Mouse (Mus musculus) ovary, adult 18-20 months (tissue): ENCODE data around the gene Tmem63a.
A peak's percentile ranks its signal among the peaks of the same experiment; 100 is the strongest.
"Not testable (repeated sequence)": the region's sequence is repeated elsewhere in the genome, so short reads cannot be mapped to it uniquely, and the experiment has no call there.

Experiments used
- DNase-seq: peaks from one replicate; pipeline ENCODE4 v3.0.0; 2022; ENCODE audit warnings: low spot score, mixed read lengths

The Tmem63a gene

DNA sequence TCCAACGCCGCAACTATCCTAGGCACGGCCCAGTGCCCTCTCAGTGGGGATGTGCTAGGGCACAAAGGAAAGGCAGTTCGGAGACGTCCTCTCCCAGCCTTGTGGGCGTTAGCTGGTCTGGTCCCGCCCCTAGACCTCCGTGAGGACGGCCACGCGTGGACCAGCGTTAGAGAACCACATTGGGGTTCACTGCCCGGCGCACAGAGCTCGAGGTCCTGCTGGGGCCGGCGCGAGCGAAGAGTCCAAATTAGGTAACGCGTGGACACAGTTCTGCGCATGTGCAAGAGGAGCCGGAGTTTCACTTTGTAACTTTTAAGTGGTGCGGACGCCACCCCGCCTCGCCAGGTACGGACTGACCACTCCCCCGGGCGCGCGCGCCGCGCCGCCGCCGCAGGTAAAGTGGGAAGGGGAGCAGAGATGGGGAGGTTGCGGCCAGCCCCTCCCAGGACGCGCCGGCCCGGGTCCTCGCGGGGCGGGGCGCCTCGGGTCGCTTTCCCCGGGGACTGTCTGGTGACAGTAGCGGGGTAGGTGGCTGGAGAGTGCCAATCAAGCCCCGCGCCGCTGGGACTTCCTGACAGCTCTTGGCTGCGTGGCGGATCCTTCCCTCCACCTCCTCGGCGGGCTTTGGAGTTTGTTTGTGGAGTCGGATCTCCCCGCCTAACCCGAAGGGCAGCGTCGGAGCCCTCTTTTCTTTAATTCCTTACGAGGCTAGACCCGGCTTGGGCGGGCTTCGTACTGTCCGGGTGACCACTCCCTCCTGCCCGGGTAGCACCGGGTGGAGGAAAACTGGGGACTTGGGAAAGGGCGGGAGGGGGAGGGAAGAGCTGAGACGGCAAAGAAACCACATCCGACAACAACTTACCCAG is at the start of gene Tmem63a:
Tmem63a (plus strand) TSS at position 179 of the 866 bp plus-strand sequence.
- peak; percentile 48 for DNase-seq

DNA sequence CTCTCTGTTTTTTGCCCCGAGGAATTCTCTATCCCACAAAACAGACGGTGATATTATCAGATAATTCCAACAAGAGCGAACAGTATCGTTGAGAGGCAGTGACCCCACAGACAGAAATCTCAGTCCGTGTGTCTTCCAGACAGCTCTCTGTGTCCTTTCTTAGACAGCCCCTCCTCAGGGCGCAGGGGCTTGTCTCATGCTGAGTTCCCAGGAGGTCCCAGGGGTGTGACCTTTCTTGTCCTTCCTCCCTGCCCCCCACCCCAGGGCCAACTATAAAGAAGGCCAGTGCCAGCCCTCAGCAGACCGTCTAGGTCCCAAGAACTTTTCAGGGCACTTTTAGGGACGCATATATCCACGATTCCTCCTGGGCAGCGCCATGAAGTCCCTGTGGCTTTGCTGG is 49.3 kb upstream of the Tmem63a start, which contains the start of gene Lefty2:
Lefty2 (plus strand) TSS at position 301 of the 400 bp plus-strand sequence.
- DNase-seq: no peak

DNA sequence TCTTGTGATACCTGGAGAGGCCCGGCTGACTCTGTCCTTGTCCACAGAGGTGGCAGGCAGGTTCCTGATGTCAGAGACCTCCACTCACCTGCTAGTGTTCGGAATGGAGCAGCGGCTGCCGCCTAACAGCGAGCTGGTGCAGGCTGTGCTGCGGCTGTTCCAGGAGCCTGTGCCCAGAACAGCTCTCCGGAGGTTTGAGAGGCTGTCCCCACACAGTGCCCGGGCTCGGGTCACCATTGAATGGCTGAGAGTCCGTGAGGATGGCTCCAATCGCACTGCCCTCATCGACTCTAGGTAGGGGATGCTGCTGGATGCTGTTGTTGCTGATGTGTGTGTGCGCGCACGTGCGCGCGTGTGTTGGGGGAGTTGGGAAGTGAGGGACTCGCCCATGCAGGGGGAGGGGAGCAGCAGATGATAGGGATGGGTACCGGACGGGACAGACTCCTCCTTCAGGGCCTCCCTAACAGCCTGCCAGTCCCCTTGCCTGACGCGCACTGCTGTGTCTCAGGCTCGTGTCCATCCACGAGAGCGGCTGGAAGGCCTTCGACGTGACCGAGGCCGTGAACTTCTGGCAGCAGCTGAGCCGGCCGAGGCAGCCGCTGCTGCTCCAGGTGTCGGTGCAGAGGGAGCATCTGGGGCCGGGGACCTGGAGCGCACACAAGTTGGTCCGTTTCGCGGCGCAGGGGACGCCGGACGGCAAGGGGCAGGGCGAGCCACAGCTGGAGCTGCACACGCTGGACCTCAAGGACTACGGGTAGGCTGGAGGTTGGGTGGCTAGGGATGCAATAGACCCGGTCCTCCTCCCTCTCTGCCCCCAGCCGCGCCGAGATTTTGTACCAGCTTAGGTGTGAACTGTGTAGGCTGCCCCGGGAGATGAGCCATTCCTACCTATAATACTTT is 47.8 kb upstream of the Tmem63a start:
- DNase-seq: not testable (repeated sequence)

- no peak for DNase-seq
These were observed 41.0 kb upstream of the Tmem63a start for GRCm38 (mm10) chr1:180901107-180901506.

- no peak for DNase-seq
These were observed 39.2 kb upstream of the Tmem63a start for GRCm38 (mm10) chr1:180902915-180903314.

DNA sequence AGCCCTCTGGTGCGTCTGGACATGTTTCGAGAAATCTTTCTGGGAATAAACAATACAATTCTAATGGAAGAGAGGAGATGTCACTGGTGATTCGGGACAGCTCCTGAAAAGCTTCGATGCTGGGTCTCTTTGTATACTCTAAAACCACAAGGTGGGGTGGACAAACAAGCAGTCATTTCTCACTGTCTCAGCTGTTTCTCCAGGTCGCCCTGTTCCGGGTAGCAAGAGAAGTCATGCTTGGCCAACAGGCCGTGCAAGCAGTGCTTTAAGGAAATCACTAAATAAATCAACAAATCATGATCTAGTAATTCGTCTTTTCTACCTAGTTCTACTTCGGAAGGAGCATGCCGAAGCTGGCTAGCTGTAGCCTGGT is 38.5 kb upstream of the Tmem63a start:
- DNase-seq: no peak

DNA sequence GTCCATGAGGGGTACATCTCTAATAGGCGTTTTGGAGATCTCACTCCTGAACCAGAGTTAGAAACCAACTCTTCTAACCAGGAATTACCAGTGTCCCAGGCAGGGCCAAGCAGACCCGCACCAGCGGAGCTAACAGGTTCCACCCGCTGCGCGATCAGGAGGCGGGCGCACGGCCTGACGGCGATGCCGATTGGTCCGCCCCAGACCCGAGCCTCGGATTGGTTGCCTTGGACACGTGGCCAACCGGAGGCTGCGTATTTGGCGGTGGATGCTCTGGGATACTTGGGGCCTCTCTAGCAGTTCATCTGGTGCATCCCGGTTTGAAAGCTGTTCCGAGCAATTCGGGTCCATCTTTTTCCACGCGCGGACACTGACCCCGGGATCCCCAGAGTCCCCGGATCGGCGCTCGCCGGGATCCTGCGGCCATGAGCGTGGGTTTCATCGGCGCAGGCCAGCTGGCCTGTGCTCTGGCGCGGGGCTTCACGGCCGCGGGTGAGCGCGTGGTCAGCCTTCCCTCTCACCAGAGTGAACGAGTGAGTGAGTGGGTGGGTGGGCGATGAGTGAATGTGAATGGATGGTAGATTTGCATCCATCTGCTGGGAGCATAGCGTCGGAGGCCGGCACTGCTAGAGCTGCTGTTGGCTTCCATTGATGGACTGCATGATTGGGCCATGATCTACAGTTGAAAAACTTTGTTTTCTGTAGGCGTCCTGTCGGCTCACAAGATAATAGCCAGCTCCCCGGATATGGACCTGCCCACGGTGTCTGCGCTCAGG is 37.9 kb upstream of the Tmem63a start, which contains the start of gene Pycr2:
Pycr2 (plus strand) TSS at position 255 of the 776 bp plus-strand sequence.
- peak; percentile 91 for DNase-seq

DNA sequence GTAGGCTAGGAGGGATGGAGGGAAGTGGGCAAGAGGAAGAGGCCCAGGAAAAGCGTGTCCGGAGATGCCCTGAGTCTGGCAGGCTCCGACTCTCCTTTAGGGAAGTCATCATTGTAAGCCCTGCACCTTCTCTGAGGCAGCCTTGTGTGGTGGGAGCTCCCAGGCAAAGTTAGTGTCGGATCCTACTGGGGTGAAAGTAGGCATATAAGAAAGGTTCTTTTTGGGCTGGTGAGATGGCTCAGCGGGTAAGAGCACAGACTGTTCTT is 37.4 kb upstream of the Tmem63a start:
- no peak for DNase-seq

- DNase-seq: no peak
These were observed 36.8 kb upstream of the Tmem63a start for GRCm38 (mm10) chr1:180905307-180905706.

DNA sequence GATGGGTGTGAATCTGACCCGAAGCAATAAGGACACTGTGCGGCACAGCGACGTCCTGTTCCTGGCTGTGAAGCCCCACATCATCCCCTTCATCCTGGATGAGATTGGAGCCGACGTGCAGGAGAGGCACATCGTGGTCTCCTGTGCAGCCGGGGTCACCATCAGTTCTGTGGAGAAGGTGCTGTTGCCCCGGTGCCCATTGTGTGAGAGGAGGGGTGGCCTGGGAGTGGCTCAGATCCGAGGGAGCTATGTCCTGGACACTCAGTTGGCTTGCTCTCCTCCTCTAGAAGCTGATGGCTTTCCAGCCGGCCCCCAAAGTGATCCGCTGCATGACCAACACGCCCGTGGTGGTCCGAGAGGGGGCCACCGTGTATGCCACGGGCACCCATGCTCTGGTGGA is 36.3 kb upstream of the Tmem63a start:
- no peak for DNase-seq

- DNase-seq: no peak
These were observed 35.5 kb upstream of the Tmem63a start for GRCm38 (mm10) chr1:180906461-180907147.

DNA sequence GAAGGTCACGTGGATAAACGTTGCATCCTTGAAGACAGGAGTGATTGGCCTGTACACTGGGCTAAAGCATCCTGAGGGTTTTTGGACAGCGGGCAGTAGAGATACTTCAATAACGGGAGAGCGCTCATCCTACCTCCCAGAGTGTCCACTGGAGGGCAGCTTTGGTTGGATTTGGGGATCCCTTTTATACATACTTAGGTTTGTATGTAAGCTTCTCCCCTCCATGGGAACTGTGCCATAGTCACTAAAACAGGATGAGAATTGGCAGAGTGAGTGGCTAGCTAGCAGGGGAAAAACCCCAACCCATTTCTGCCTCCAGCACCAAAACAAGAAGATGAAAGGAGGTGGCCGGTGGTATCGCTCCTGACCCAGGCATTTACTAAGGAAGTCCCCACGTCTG is 31.0 kb upstream of the Tmem63a start:
- no peak for DNase-seq

DNA sequence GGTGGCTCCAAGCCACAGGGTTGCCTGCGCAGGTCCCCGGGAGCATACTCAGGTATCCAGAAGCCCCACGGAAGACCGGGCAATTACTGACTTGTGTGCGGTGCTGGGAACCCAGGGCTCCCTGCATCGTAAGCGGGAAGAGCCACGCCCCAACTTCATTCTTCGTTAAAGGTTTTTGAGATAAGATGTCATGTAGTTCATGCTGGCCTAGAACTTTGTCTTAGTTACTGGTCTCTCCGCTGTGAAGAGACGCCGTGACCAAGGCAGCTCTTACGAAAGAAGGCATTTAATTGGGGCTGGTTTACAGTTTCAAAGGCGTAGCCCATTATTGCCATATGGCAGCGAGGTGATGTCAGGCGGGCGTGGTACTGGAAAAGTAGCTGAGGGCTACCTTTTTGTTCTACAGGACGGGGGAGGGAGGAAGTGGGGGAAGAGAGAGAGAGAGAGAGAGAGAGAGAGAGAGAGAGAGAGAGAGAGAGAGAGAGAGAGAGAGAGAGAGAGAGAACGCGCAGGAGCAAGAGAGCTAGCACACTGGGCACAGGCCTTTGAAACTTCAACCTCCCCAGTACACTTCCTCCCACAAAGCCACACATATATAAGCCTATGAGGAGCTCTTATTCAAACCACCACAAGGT is 30.4 kb upstream of the Tmem63a start:
- DNase-seq: no peak

GRCm38 (mm10) chr1:180912792-180913191 is 29.4 kb upstream of the Tmem63a start:
- DNase-seq: no peak

DNA sequence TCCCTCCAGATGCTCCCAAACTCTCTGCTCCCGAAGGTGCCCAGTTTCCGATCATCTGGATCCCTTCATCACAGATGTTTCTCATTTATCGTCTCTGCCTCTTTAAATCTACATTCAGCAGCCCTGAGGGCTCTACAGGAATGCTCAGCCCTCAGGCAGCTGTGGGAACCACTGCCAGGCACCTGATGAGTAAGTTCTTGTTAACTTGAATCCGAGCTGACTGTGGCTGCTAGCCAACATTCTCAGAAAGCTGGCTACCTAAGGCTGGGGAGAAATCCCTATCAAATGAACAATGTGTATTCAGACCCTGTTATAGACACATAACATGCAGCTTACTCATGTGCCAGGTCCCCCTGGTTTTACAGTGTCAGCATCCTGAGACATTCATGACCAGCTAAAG is 28.3 kb upstream of the Tmem63a start:
- no peak for DNase-seq

- DNase-seq: no peak
These were observed 25.7 kb upstream of the Tmem63a start for GRCm38 (mm10) chr1:180916425-180916824.

DNA sequence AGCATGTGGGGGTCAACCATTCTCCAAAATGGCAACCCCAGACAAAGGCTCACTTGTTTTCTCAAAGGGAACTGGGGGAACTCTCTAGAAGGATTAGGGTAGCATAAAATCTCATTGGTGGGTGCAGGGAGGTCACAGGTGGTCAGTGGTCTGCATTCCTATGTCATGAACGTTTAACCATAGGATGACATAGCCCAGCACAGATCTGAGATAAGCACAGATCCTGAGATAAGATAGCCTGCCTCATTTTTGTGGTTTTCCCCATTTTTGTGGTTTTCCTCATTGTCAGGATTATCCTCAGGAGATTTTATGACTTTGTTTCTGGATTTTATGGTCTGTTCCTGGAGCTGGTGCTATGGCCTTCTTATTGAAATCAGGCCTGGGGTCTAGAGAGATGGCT is 25.1 kb upstream of the Tmem63a start:
- DNase-seq: no peak

DNA sequence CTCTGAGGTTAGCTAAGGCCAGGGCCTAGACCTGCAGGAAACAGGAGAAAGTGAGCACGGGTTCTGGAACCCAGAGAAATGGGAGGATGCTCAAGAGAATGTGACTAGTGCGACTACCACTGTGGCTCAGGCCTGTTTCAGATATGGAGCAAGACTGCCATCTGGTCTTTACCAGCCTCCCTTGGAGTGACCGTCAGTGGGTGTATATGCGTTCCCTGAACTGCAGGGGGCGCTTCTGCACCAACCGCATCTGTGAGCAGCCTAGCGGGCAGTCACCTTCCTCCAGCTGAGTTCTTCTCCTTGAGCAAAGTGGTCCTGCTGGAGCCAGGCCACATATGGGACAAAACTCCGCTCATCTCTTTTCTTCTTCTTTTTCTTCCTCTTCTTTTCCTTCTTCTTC is 22.5 kb upstream of the Tmem63a start:
- no peak for DNase-seq

GRCm38 (mm10) chr1:180922273-180923048 is 19.7 kb upstream of the Tmem63a start:
- DNase-seq: no peak

- DNase-seq: no peak
These were observed 17.4 kb upstream of the Tmem63a start for GRCm38 (mm10) chr1:180924737-180925136.
